Mouse (Mus musculus) forebrain, embryonic 14.5 days (tissue): ENCODE measurements around the gene Hras. TPM values are rescaled to one million over a fixed set of nuclear protein-coding genes. Genes with fewer than 3 reads are reported as not detected.
A peak's percentile ranks its signal among the peaks of the same experiment; 100 is the strongest.

Source experiments
- ATAC-seq: fragments of 200-750 bp; cut with Nextera tagmentation; 2 replicates; pipeline ENCODE4 v1.8.0; 2017; ENCODE audit warnings: mild to moderate bottlenecking, moderate library complexity
- DNase-seq: peaks from one replicate; pipeline ENCODE4 v3.0.0-alpha.2; 2015; ENCODE audit warnings: low spot score
- H3K27ac ChIP-seq: fragments of 300-500 bp; sonication (generic); 2 replicates; pipeline ENCODE4 v1.5.1; 2014; ENCODE audit warnings: low read depth, mild to moderate bottlenecking, control low read depth, low read length, moderate library complexity
- H3K27me3 ChIP-seq: fragments of 300-500 bp; sonication (generic); replicated peaks from 2 replicates; pipeline ENCODE4 v1.6.1; 2014; ENCODE audit warnings: low read length, control low read depth, mixed read lengths; ENCODE audit not compliant: control insufficient read depth, insufficient read depth
- H3K36me3 ChIP-seq: fragments of 300-500 bp; sonication (generic); 2 replicates; pipeline ENCODE4 v1.6.1; 2014; ENCODE audit warnings: low read length, control low read depth; ENCODE audit not compliant: control insufficient read depth, insufficient read depth
- H3K4me1 ChIP-seq: fragments of 300-500 bp; sonication (generic); 2 replicates; pipeline ENCODE4 v1.6.1; 2014; ENCODE audit warnings: antibody characterized with exemption, low read length, control low read depth; ENCODE audit not compliant: control insufficient read depth, insufficient read depth
- H3K4me2 ChIP-seq: fragments of 300-500 bp; sonication (generic); 2 replicates; pipeline ENCODE4 v1.6.1; 2014; ENCODE audit warnings: mild to moderate bottlenecking, control low read depth, low read length
- H3K4me3 ChIP-seq: fragments of 300-500 bp; sonication (generic); 2 replicates; pipeline ENCODE4 v1.5.1; 2014; ENCODE audit warnings: low read depth, low read length, control low read depth
- H3K9ac ChIP-seq: fragments of 300-500 bp; sonication (generic); 2 replicates; pipeline ENCODE4 v1.6.1; 2014; ENCODE audit warnings: mild to moderate bottlenecking, low read length, control low read depth, moderate library complexity
- H3K9me3 ChIP-seq: fragments of 300-500 bp; sonication (generic); replicated peaks from 2 replicates; pipeline ENCODE4 v1.6.1; 2016; ENCODE audit warnings: low read length, control low read depth, mixed read lengths; ENCODE audit not compliant: control insufficient read depth
- WGBS: fragments of 180-500 bp; shearing (Covaris S2); extraction: QIAGEN DNeasy Blood & Tissue Kit; methylation state at CpG from one replicate; pipeline ENCODE4 v1.1.7; 2014; 5-methylcytosine and 5-hydroxymethylcytosine counted together
- polyA plus RNA-seq: library from polyadenylated mRNA; unstranded; fragments of >200 nt; fragmentation: Nextera tagmentation; extraction: Ambion mirVana; gene quantifications from 2 replicates; pipeline ENCODE4 v1.2.1, GENCODE M21; 2014

The Hras gene
- polyA plus RNA-seq, 1 experiment from 2014 or later: 70.2 TPM

GRCm38 (mm10) chr7:141173323-141173850, 20.4 kb downstream of the Hras start:
- peak overlapping the region; percentile 52 for H3K4me3 ChIP-seq
- no peaks in the 10 kb centered on the region for H3K27me3 ChIP-seq
- no peaks in the 10 kb centered on the region for H3K9me3 ChIP-seq
- ATAC-seq: no peak
- WGBS: 90% methylated on average over 5 of the region's 5 CpGs
- no peak for DNase-seq
- no peaks in the 10 kb centered on the region for H3K36me3 ChIP-seq
- H3K4me2 ChIP-seq: peak overlapping the region; percentile 73
- H3K27ac ChIP-seq: no peak overlapping the region
- peak overlapping the region; percentile 77 for H3K9ac ChIP-seq
- H3K4me1 ChIP-seq: peaks cover 7% of the 10 kb centered on the region

GRCm38 (mm10) chr7:141172116-141173006, 21.4 kb downstream of the Hras start, which contains the start of gene Rnh1:
Gene Rnh1, minus strand, starts transcription at chr7:141172857.
- DNase-seq (peak; percentile 98), ATAC-seq (peak; percentile 98)
- Histone ChIP-seq H3K9ac (peak within 1 kb of the TSS; percentile 77), H3K4me2 (peak within 1 kb of the TSS; percentile 73), H3K4me3 (peak within 1 kb of the TSS; percentile 52), H3K9me3 (no peaks in the 10 kb centered on the region), H3K4me1 (peaks cover 13% of the 10 kb centered on the region), H3K27ac (peak within 1 kb of the TSS; percentile 92), H3K27me3 (no peaks in the 10 kb centered on the region), H3K36me3 (no peaks in the 10 kb centered on the region)
- 3% methylated on average over 55 of the region's 55 CpGs for WGBS

GRCm38 (mm10) chr7:141169866-141170265, 23.9 kb downstream of the Hras start:
- 0 out of 2 replicates have a peak, but pooled peaks cover 2% of the 10 kb centered on the region for H3K36me3 ChIP-seq

GRCm38 (mm10) chr7:141169300-141169699, 24.5 kb downstream of the Hras start:
- no peak for ATAC-seq
- DNase-seq: peak; percentile 52
- WGBS: 28% methylated on average over 1 of the region's 1 CpGs

More at GRCm38 (mm10) chr7:141169866-141170265, 23.9 kb downstream of the Hras start:
- DNase-seq: no peak
- Histone ChIP-seq H3K27ac (no peak overlapping the region), H3K27me3 (no peaks in the 10 kb centered on the region), H3K9ac (no peak overlapping the region), H3K9me3 (no peaks in the 10 kb centered on the region), H3K4me2 (no peak overlapping the region), H3K4me3 (no peak overlapping the region), H3K4me1 (peaks cover 13% of the 10 kb centered on the region)
- no peak for ATAC-seq

GRCm38 (mm10) chr7:141168518-141168953, 25.3 kb downstream of the Hras start:
- Histone ChIP-seq H3K27me3 (no peaks in the 10 kb centered on the region), H3K4me2 (peak overlapping the region; percentile 47), H3K9ac (peak overlapping the region; percentile 58), H3K27ac (no peak overlapping the region), H3K4me1 (peaks cover 13% of the 10 kb centered on the region), H3K36me3 (peaks cover 8% of the 10 kb centered on the region; the same call in 1 of the 2 replicates), H3K4me3 (peak overlapping the region; percentile 15), H3K9me3 (no peaks in the 10 kb centered on the region)
- DNase-seq: no peak
- ATAC-seq: no peak
- 4% methylated on average over 22 of the region's 22 CpGs for WGBS

More at GRCm38 (mm10) chr7:141169300-141169699, 24.5 kb downstream of the Hras start:
- Histone ChIP-seq H3K4me2 (no peak overlapping the region), H3K4me3 (no peak overlapping the region), H3K36me3 (0 out of 2 replicates have a peak, but pooled peaks cover 3% of the 10 kb centered on the region), H3K9me3 (no peaks in the 10 kb centered on the region), H3K4me1 (peaks cover 13% of the 10 kb centered on the region), H3K27me3 (no peaks in the 10 kb centered on the region), H3K9ac (no peak overlapping the region), H3K27ac (no peak overlapping the region)

GRCm38 (mm10) chr7:141167901-141168517, 25.8 kb downstream of the Hras start:
- no peaks in the 10 kb centered on the region for H3K9me3 ChIP-seq
- WGBS: 27% methylated on average over 7 of the region's 7 CpGs
- peaks cover 8% of the 10 kb centered on the region for H3K4me1 ChIP-seq
- H3K27me3 ChIP-seq: no peaks in the 10 kb centered on the region
- ATAC-seq: no peak
- peak overlapping the region; percentile 58 for H3K9ac ChIP-seq
- no peak overlapping the region for H3K27ac ChIP-seq
- peak overlapping the region; percentile 47 for H3K4me2 ChIP-seq
- DNase-seq: no peak
- peak overlapping the region; percentile 15 for H3K4me3 ChIP-seq
- peaks cover 13% of the 10 kb centered on the region for H3K36me3 ChIP-seq

GRCm38 (mm10) chr7:141164850-141165249, 29.0 kb downstream of the Hras start:
- ATAC-seq (no peak), DNase-seq (no peak)
- no peak overlapping the region for H3K9ac ChIP-seq
- 90% methylated on average over 6 of the region's 6 CpGs for WGBS
- H3K27ac ChIP-seq: no peak overlapping the region
- peaks cover 35% of the 10 kb centered on the region for H3K36me3 ChIP-seq
- H3K4me1 ChIP-seq: peaks cover 5% of the 10 kb centered on the region; the same call in 1 of the 2 replicates
- H3K4me3 ChIP-seq: no peak overlapping the region
- no peaks in the 10 kb centered on the region for H3K9me3 ChIP-seq
- no peak overlapping the region for H3K4me2 ChIP-seq
- no peaks in the 10 kb centered on the region for H3K27me3 ChIP-seq

- H3K9ac ChIP-seq: no peak overlapping the region
- no peaks in the 10 kb centered on the region for H3K9me3 ChIP-seq
- no peaks in the 10 kb centered on the region for H3K27me3 ChIP-seq
- no peak overlapping the region for H3K27ac ChIP-seq
- no peak overlapping the region for H3K4me3 ChIP-seq
- WGBS: 91% methylated on average over 7 of the region's 7 CpGs
- no peak for DNase-seq
- ATAC-seq: no peak
- peaks cover 39% of the 10 kb centered on the region for H3K36me3 ChIP-seq
- no peak overlapping the region for H3K4me2 ChIP-seq
- H3K4me1 ChIP-seq: peaks cover 5% of the 10 kb centered on the region; the same call in 1 of the 2 replicates
Measured at GRCm38 (mm10) chr7:141164397-141164796, 29.4 kb downstream of the Hras start.
